Mouse (Mus musculus): ENCODE data around the gene Nit1. TPM values are rescaled to one million over a fixed set of nuclear protein-coding genes. Genes with fewer than 3 reads are reported as not detected.
"Not testable (repeated sequence)": the region's sequence is repeated elsewhere in the genome, so short reads cannot be mapped to it uniquely, and the experiment has no call there.

Gene Nit1
- polyA plus RNA-seq, 1 experiment from 2014 or later, result 62.7 TPM

DNA sequence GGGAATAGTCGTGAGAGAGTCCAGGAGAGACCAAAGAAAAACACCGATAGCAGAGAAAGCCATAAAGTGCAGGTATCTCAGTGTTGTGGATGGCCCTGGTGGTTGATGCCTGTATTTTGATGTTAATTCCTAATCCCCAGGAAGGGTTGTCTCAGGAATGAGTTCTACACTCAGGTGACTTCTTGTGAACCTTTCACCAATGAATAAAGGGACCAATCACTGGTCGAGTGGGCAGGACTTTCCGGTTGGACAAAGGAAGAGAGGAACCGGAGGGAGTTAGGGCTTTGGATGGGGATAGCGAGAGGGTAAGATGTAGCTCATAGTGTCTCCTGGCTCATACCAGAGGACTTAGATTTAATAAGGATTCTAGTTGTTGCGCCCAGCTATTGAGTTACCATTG, 25.7 kb downstream of the Nit1 start:
- WGBS, result 10% methylated on average over 7 of the region's 7 CpGs

DNA sequence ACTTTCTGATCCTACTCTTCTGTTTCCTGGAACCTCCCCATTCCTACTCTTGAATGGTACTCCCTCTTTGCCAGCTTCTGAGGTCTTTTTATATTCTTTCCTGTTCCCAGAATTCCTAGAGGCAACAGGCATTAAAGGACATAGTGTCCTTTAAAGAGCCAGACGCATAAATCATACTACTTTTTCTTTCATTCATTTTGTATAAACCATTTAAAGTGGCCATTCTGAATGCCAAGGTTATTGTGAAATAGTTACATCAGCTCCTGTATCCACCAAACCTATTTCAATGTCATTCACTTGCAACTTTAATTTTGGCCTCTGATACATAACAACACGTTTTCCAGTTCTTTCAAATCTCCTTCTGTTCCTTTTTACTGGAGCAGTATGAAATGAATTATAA, 36.1 kb downstream of the Nit1 start:
- 65% methylated on average over 2 of the region's 2 CpGs for WGBS
- H3K9ac ChIP-seq (replicated peaks; ENCODE audit: low read depth, low read length), result no peak overlapping the region
- H3K4me1 ChIP-seq (replicated peaks; ENCODE audit: control insufficient read depth, insufficient read depth, low read length), result no peaks in the 10 kb centered on the region
- no peak for ATAC-seq
- no peak overlapping the region for H3K4me3 ChIP-seq (replicated peaks; ENCODE audit: low read length)
- H3K36me3 ChIP-seq (ENCODE audit: control insufficient read depth, insufficient read depth), result no peaks in the 10 kb centered on the region
- no peaks in the 10 kb centered on the region for H3K9me3 ChIP-seq (ENCODE audit: control insufficient read depth, low read length)
- H3K4me2 ChIP-seq (ENCODE audit: low read length), result no peak overlapping the region
- no peak overlapping the region for H3K27ac ChIP-seq (ENCODE audit: low read length)
- no peaks in the 10 kb centered on the region; the same call in 1 of the 2 replicates for H3K27me3 ChIP-seq (replicated peaks; ENCODE audit: control insufficient read depth, insufficient read depth, low read length)

More for the DNA sequence above, 25.7 kb downstream of the Nit1 start:
- no peak for ATAC-seq
- H3K4me1 ChIP-seq (replicated peaks; ENCODE audit: control insufficient read depth, insufficient read depth, low read length), result no peaks in the 10 kb centered on the region
- H3K4me2 ChIP-seq (ENCODE audit: low read length), result no peak overlapping the region
- no peak overlapping the region for H3K27ac ChIP-seq (ENCODE audit: low read length)
- H3K9me3 ChIP-seq (ENCODE audit: control insufficient read depth, low read length), result no peaks in the 10 kb centered on the region
- H3K27me3 ChIP-seq (replicated peaks; ENCODE audit: control insufficient read depth, insufficient read depth, low read length), result no peaks in the 10 kb centered on the region; the same call in 1 of the 2 replicates
- H3K36me3 ChIP-seq (ENCODE audit: control insufficient read depth, insufficient read depth), result no peaks in the 10 kb centered on the region
- no peak overlapping the region for H3K9ac ChIP-seq (replicated peaks; ENCODE audit: low read depth, low read length)
- no peak overlapping the region for H3K4me3 ChIP-seq (replicated peaks; ENCODE audit: low read length)

GRCm38 (mm10) chr1:171306157-171306556, 39.3 kb downstream of the Nit1 start:
- H3K9me3 ChIP-seq (ENCODE audit: control insufficient read depth, low read length); H3K4me3 ChIP-seq (replicated peaks; ENCODE audit: low read length); ATAC-seq; H3K9ac ChIP-seq (replicated peaks; ENCODE audit: low read depth, low read length); H3K4me1 ChIP-seq (replicated peaks; ENCODE audit: control insufficient read depth, insufficient read depth, low read length); H3K27me3 ChIP-seq (replicated peaks; ENCODE audit: control insufficient read depth, insufficient read depth, low read length); H3K27ac ChIP-seq (ENCODE audit: low read length); H3K4me2 ChIP-seq (ENCODE audit: low read length); H3K36me3 ChIP-seq (ENCODE audit: control insufficient read depth, insufficient read depth): not testable (repeated sequence)
- 74% methylated on average over 5 of the region's 5 CpGs for WGBS

- Histone ChIP-seq H3K4me2 (ENCODE audit: low read length) (no peak overlapping the region), H3K27ac (ENCODE audit: low read length) (no peak overlapping the region), H3K4me3 (replicated peaks; ENCODE audit: low read length) (no peak overlapping the region), H3K9me3 (ENCODE audit: control insufficient read depth, low read length) (no peaks in the 10 kb centered on the region), H3K27me3 (replicated peaks; ENCODE audit: control insufficient read depth, insufficient read depth, low read length) (peaks cover 21% of the 10 kb centered on the region), H3K4me1 (replicated peaks; ENCODE audit: control insufficient read depth, insufficient read depth, low read length) (peaks cover 6% of the 10 kb centered on the region), H3K36me3 (ENCODE audit: control insufficient read depth, insufficient read depth) (no peaks in the 10 kb centered on the region), H3K9ac (replicated peaks; ENCODE audit: low read depth, low read length) (no peak overlapping the region)
- no peak for ATAC-seq
- WGBS, result 63% methylated on average over 3 of the region's 3 CpGs
These were observed 47.2 kb downstream of the Nit1 start for GRCm38 (mm10) chr1:171298226-171298625.

GRCm38 (mm10) chr1:171295063-171295402, 50.4 kb downstream of the Nit1 start:
- peaks cover 21% of the 10 kb centered on the region for H3K27me3 ChIP-seq (replicated peaks; ENCODE audit: control insufficient read depth, insufficient read depth, low read length)
- peak overlapping the region; percentile 95 for H3K9ac ChIP-seq (replicated peaks; ENCODE audit: low read depth, low read length)
- peak; percentile 22; the same call in 1 of the 2 replicates for ATAC-seq
- peak overlapping the region; percentile 94 for H3K27ac ChIP-seq (ENCODE audit: low read length)
- H3K4me3 ChIP-seq (replicated peaks; ENCODE audit: low read length), result peak overlapping the region; percentile 94
- H3K9me3 ChIP-seq (ENCODE audit: control insufficient read depth, low read length), result no peaks in the 10 kb centered on the region
- peak overlapping the region; percentile 64 for H3K4me2 ChIP-seq (ENCODE audit: low read length)
- WGBS, result 14% methylated on average over 3 of the region's 3 CpGs
- no peaks in the 10 kb centered on the region for H3K36me3 ChIP-seq (ENCODE audit: control insufficient read depth, insufficient read depth)
- H3K4me1 ChIP-seq (replicated peaks; ENCODE audit: control insufficient read depth, insufficient read depth, low read length), result peaks cover 7% of the 10 kb centered on the region

- H3K4me3 ChIP-seq (replicated peaks; ENCODE audit: low read length), result peak within 1 kb of the TSS; percentile 94
- H3K36me3 ChIP-seq (ENCODE audit: control insufficient read depth, insufficient read depth), result peaks cover 2% of the 10 kb centered on the region; the same call in 1 of the 2 replicates
- H3K9ac ChIP-seq (replicated peaks; ENCODE audit: low read depth, low read length), result peak within 1 kb of the TSS; percentile 95
- H3K4me1 ChIP-seq (replicated peaks; ENCODE audit: control insufficient read depth, insufficient read depth, low read length), result peaks cover 7% of the 10 kb centered on the region
- H3K27ac ChIP-seq (ENCODE audit: low read length), result peak within 1 kb of the TSS; percentile 94
- no peaks in the 10 kb centered on the region for H3K9me3 ChIP-seq (ENCODE audit: control insufficient read depth, low read length)
- peak within 1 kb of the TSS; percentile 64 for H3K4me2 ChIP-seq (ENCODE audit: low read length)
- H3K27me3 ChIP-seq (replicated peaks; ENCODE audit: control insufficient read depth, insufficient read depth, low read length), result peaks cover 21% of the 10 kb centered on the region
- peak; percentile 82 for ATAC-seq
- under 1% methylated on average over 42 of the region's 42 CpGs for WGBS
These were observed 51.0 kb downstream of the Nit1 start, which contains the start of gene Ufc1 for GRCm38 (mm10) chr1:171294298-171295062. TSS of gene Ufc1 (minus strand) at chr1:171295024.

DNA sequence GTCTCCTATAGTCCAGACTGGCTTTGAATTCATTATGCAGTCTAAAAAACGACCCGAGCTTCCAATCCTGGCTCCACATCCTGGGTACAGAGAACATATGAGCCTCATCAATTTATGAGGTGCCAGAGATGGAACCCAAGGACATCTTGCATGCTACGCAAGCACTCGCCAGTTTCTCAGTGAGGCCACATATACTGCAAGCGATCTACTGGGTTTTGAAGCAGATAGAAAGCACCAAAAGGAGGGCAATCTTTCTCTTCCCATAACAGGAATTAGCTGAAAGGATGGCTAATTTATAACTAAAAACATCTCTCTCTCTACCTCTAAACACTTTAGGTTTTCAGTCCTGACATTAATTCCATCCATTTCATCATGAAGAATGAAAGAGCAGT, 51.5 kb downstream of the Nit1 start:
- Histone ChIP-seq H3K9me3 (ENCODE audit: control insufficient read depth, low read length) (no peaks in the 10 kb centered on the region), H3K27ac (ENCODE audit: low read length) (peak overlapping the region; percentile 94), H3K36me3 (ENCODE audit: control insufficient read depth, insufficient read depth) (peaks cover 5% of the 10 kb centered on the region; the same call in 1 of the 2 replicates), H3K4me2 (ENCODE audit: low read length) (peak overlapping the region; percentile 64), H3K4me3 (replicated peaks; ENCODE audit: low read length) (peak overlapping the region; percentile 94), H3K27me3 (replicated peaks; ENCODE audit: control insufficient read depth, insufficient read depth, low read length) (peaks cover 21% of the 10 kb centered on the region), H3K4me1 (replicated peaks; ENCODE audit: control insufficient read depth, insufficient read depth, low read length) (peaks cover 7% of the 10 kb centered on the region), H3K9ac (replicated peaks; ENCODE audit: low read depth, low read length) (peak overlapping the region; percentile 95)
- no peak for ATAC-seq
- 40% methylated on average over 5 of the region's 5 CpGs for WGBS

DNA sequence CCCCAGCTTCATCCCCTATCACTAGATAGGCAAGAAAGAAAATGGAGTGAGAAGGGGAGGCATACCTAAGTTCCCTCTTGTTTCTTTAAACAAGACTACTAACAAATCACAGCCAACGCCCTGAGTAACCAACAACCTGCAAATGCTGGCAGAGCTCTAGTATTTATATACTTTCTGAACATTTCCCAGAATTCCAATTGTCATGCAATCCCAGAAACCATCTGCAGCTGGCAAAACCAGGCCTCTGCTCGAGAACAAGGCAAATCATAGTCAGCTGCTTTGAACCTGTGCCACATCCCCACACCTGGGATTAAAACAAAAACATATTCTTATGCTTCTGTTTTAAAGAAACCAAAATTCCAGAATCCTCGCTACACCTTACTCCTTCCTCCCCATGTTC, 52.1 kb downstream of the Nit1 start:
- H3K27ac ChIP-seq (ENCODE audit: low read length), result no peak overlapping the region
- no peak overlapping the region for H3K4me3 ChIP-seq (replicated peaks; ENCODE audit: low read length)
- H3K4me2 ChIP-seq (ENCODE audit: low read length), result peak overlapping the region; percentile 64
- peaks cover 5% of the 10 kb centered on the region; the same call in 1 of the 2 replicates for H3K36me3 ChIP-seq (ENCODE audit: control insufficient read depth, insufficient read depth)
- ATAC-seq, result no peak
- H3K27me3 ChIP-seq (replicated peaks; ENCODE audit: control insufficient read depth, insufficient read depth, low read length), result peaks cover 21% of the 10 kb centered on the region
- 89% methylated on average over 3 of the region's 3 CpGs for WGBS
- H3K9ac ChIP-seq (replicated peaks; ENCODE audit: low read depth, low read length), result no peak overlapping the region
- peaks cover 8% of the 10 kb centered on the region for H3K4me1 ChIP-seq (replicated peaks; ENCODE audit: control insufficient read depth, insufficient read depth, low read length)
- H3K9me3 ChIP-seq (ENCODE audit: control insufficient read depth, low read length), result no peaks in the 10 kb centered on the region

DNA sequence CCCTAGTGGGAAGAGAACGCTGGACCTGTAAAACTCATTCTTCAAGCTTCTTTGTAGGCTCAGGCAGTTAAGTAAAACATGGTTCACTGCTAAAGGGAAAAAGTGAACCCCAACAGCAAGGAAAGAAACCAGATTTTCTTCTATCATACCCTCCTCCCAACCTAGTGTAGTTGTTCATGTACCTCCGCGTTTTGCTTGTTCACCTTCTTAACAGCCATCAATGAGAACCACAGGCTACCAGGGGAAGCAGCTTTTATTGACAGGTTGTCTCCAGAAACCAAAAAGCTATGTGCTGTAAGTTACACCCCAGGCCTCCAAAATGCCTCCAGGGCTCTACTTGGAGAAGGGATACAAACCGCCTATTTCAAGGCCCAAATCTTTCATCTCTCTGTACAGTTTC, 57.1 kb downstream of the Nit1 start:
- H3K36me3 ChIP-seq (ENCODE audit: control insufficient read depth, insufficient read depth), result peaks cover 13% of the 10 kb centered on the region; the same call in 1 of the 2 replicates
- no peak for ATAC-seq
- 58% methylated on average over 4 of the region's 4 CpGs for WGBS

More for the DNA sequence above, 57.1 kb downstream of the Nit1 start:
- Histone ChIP-seq H3K4me2 (ENCODE audit: low read length) (peak overlapping the region; percentile 37; the same call in 1 of the 2 replicates), H3K27ac (ENCODE audit: low read length) (peak overlapping the region; percentile 92), H3K4me3 (replicated peaks; ENCODE audit: low read length) (peak overlapping the region; percentile 97), H3K9me3 (ENCODE audit: control insufficient read depth, low read length) (no peaks in the 10 kb centered on the region), H3K9ac (replicated peaks; ENCODE audit: low read depth, low read length) (no peak overlapping the region), H3K4me1 (replicated peaks; ENCODE audit: control insufficient read depth, insufficient read depth, low read length) (peaks cover 27% of the 10 kb centered on the region), H3K27me3 (replicated peaks; ENCODE audit: control insufficient read depth, insufficient read depth, low read length) (no peaks in the 10 kb centered on the region)

Measured in forebrain, embryonic 16.5 days (tissue).